Mouse (Mus musculus) colon, adult 2 months (tissue): ENCODE data around the gene Smc3. TPM values are rescaled to one million over a fixed set of nuclear protein-coding genes. Genes with fewer than 3 reads are reported as not detected.

Experiments
- polyA plus RNA-seq: library from polyadenylated mRNA; depleted of rRNA; stranded (reverse); fragments of >200 nt; gene quantifications from 2 replicates; pipeline ENCODE4 v1.2.3, GENCODE M21; 2012; rRNA removed

Smc3 gene
- 2.8 and 2.9 TPM in 2 replicates for polyA plus RNA-seq

DNA sequence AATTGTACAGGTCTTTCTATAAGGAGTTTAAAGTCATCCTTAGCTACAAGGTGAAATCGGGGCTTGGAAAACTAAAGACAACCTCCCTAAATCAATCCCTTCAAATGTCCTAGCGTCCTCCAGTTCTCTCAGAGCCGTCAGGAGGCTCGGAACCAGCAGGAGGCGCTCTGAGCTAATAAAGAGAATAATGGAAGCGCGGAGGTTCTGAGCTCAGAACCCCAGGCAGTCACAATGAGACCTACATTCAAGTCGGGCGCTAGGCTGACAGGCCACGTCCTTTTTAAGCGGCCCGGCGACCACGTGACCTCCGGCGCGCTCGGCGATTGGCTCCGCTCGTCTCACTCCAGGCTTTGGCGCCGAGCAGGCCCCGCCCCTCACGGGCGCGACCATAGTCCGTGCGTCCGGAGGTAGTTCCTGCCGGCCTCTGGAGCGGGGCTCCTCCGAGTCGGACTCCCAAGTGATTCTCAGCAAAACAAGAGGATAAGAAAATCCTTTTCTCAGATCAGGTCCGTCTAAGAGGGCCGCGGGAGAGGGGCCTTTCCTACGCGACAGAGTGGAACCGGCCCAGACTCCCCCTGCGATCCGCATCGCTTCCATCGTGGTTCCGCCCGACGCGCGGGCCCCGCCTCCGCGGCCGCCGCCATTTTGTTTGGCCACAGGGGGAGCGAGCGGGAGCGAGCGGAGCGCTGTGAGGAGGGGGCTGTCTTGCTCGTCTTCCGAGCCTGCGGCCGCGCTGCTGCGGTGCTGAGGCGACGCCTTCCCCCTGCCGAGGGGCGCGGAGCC, at the start of gene Smc3:
Gene Smc3 (plus strand): TSS at position 642 of the 783 bp plus-strand sequence.

DNA sequence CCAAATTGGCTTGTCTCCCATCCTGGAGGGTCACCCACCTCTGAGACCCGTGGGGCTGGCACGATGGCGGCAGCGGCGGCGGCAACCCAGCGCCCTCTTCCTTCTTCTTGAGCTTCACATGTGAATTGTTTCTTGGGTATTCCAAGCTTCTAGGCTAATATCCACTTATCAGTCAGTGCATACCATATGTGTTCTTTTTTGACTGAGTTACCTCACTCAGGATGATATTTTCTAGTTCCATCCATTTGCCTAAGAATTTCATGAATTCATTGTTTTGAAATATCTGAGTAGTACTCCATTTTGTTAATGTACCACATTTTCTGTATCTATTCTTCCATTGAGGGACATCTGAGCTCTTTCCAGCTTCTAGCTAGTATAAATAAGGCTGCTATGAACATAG, 11.2 kb upstream of the Smc3 start, which contains the start of gene Nutf2-ps1:
Gene Nutf2-ps1 (minus strand): TSS at position 101 of the 400 bp plus-strand sequence.

DNA sequence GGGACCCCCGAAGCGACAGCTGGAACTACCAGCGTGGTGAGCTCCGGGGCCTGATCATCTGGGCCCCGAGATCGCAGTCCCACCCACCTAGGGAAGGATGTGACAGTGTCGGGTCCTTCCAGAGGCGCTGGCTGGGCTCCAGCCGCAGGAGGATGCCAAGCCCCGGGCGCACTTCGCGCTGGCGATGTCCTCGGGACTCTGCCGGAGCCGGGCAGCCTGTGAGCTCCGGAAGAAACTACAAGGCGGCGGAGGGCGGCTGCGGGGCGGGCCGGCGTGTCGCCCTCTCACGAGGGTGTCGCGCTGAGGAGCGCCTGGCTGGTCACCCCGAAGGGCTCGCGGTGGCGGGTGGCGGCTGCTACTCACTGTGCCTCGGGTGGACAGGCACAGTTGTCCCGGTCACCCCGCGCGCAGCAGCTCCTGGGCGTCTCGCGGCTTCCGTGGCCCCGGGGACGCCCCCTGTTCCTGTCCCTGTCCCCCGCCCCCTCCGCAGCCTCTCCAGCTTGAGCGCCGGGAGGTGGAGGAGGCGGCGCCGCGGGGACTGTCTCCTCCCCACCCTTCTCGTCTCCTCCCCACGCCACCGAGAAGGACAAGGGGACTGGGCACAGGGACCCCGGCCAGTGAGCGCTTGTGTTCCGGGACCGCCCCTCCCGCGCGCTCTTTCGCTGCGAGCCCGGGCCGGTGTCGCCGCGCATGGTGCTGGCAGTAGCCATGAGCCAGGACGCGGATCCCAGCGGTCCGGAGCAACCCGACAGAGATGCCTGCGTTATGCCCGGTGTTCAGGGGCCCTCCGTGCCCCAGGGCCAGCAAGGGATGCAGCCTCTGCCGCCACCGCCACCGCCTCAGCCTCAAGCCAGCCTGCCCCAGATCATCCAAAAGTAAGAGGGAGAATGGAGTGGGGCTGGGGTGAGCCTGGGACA, 76.8 kb downstream of the Smc3 start, which contains the start of gene Rbm20:
Gene Rbm20 (plus strand): TSS at position 589 of the 917 bp plus-strand sequence.

Other genes with a start within 250 kb of the Smc3 start
- gene Gm10197, start 228.6 kb upstream of the Smc3 start, polyA plus RNA-seq = not detected in 2 replicates
- 1.9 and 2.4 TPM in 2 replicates for gene Smndc1, start 209.8 kb upstream of the Smc3 start, polyA plus RNA-seq
- gene Dusp5, start 71.3 kb upstream of the Smc3 start, polyA plus RNA-seq = 12.6 and 15.1 TPM in 2 replicates
- gene Nutf2-ps1, start 11.3 kb upstream of the Smc3 start, polyA plus RNA-seq = 84.1 and 102 TPM in 2 replicates
- gene Rbm20, start 76.9 kb downstream of the Smc3 start, polyA plus RNA-seq = 0.44 and 0.78 TPM in 2 replicates